In the genomic region with DNA sequence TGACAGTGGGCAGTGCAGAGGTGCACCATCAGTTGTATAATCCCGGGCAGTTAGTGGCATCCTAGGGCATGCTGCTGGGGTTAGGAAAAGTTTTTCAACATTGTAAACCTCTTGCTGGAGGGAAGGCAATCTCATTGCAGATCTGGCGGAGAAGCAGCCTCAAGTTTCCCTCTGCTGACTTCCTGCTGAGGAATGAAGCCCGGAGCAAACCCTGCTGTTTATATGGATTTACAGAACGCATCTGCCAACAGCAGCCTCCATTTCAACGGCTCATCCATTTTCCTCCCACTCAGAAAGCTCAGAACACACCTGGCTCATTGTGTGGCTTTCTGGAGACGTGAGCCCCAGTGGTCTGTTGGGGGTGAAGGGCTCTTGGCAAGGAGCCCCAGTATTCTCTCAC, we compare ENCODE assay signal across 23 mouse cellular contexts. TPM values are rescaled to one million over a fixed set of nuclear protein-coding genes. Genes with fewer than 3 reads are reported as not detected.
A peak's percentile ranks its signal among the peaks of the same experiment; 100 is the strongest.
DNase-seq lines count a peak whose midpoint lies in the region; ATAC-seq and TF ChIP-seq lines count a peak whose summit lies in the region.
"Had no signal": no experiment of that assay in that cellular context is flagged by ENCODE, and none has a peak within 500 bp of the region (broad histone marks: within the 10 kb centered on the region; RNA-seq: fewer than 3 reads in every experiment).

No protein-coding gene starts in this region.

- peaks cover 27% of the 10 kb centered on the region for H3K4me1 ChIP-seq in embryonic facial prominence, embryonic 13.5 days
- no peaks in the 10 kb centered on the region; the same call in 1 of the 2 replicates for H3K4me1 ChIP-seq in embryonic facial prominence, embryonic 10.5 days
- H3K4me1 ChIP-seq in intestine, embryonic 16.5 days (ENCODE audit: control insufficient read depth, insufficient read depth, low read length): 0 out of 2 replicates have a peak, but pooled peaks cover 2% of the 10 kb centered on the region
- H3K4me1 ChIP-seq in intestine, postnatal 0 days (replicated peaks; ENCODE audit: control insufficient read depth, insufficient read depth, low read length): no peaks in the 10 kb centered on the region
- no peaks in the 10 kb centered on the region for H3K4me1 ChIP-seq in limb, embryonic 10.5 days
- H3K4me1 ChIP-seq: hindbrain, embryonic 15.5 days; neural tube, embryonic 15.5 days had no signal

- H3K9ac ChIP-seq in embryonic facial prominence, embryonic 13.5 days: no peak overlapping the region
- H3K9ac ChIP-seq in intestine, embryonic 16.5 days (ENCODE audit: low read depth, low read length): no peak overlapping the region
- H3K9ac ChIP-seq in intestine, postnatal 0 days (ENCODE audit: low read depth, low read length): no peak overlapping the region
- H3K9ac ChIP-seq: forebrain, postnatal 0 days; hindbrain, embryonic 15.5 days; intestine, embryonic 15.5 days; liver, embryonic 13.5 days; neural tube, embryonic 15.5 days; stomach, embryonic 15.5 days had no signal

- intact Hi-C loops in left cerebral cortex, postnatal 4 days (cut with DNase I): no loop called here

- H3K27ac ChIP-seq in embryonic facial prominence, embryonic 13.5 days: peak overlapping the region; percentile 69
- no peak overlapping the region for H3K27ac ChIP-seq in embryonic facial prominence, embryonic 10.5 days (replicated peaks)
- H3K27ac ChIP-seq in intestine, embryonic 16.5 days (ENCODE audit: low read length): peak overlapping the region; percentile 5; the same call in 1 of the 2 replicates
- H3K27ac ChIP-seq in intestine, postnatal 0 days (ENCODE audit: low read depth, low read length): no peak overlapping the region
- H3K27ac ChIP-seq in limb, embryonic 10.5 days: peak overlapping the region; percentile 42; the same call in 1 of the 2 replicates
- H3K27ac ChIP-seq: hindbrain, embryonic 15.5 days; intestine, embryonic 15.5 days; kidney, postnatal 0 days; neural tube, embryonic 15.5 days had no signal

- no peak for DNase-seq in embryonic facial prominence, embryonic 10.5 days (ENCODE audit: low spot score)
- DNase-seq in NIH3T3 (ENCODE audit: low read depth): peak; percentile 70
- DNase-seq in limb, embryonic 10.5 days (ENCODE audit: low spot score): no peak
- no peak for DNase-seq in left cerebral cortex, postnatal 4 days
- no peak for DNase-seq in left cerebral cortex, adult 18-20 months (ENCODE audit: low spot score in 2 of 2)
- DNase-seq: adrenal gland, postnatal 25 days; cerebellum, adult 8-10 months; forebrain, postnatal 0 days; liver, embryonic 13.5 days; midbrain, embryonic 14.5 days; right cerebral cortex, postnatal 14 days had no signal

- 66% methylated on average over 6 of the region's 6 CpGs for WGBS in embryonic facial prominence, embryonic 13.5 days
- 87% methylated on average over 6 of the region's 6 CpGs for WGBS in embryonic facial prominence, embryonic 10.5 days
- WGBS in intestine, embryonic 16.5 days: 53% methylated on average over 6 of the region's 6 CpGs
- WGBS in intestine, postnatal 0 days: 57% methylated on average over 6 of the region's 6 CpGs
- 90% methylated on average over 6 of the region's 6 CpGs for WGBS in limb, embryonic 10.5 days

- H3K27me3 ChIP-seq in embryonic facial prominence, embryonic 13.5 days: no peaks in the 10 kb centered on the region
- H3K27me3 ChIP-seq in embryonic facial prominence, embryonic 10.5 days (replicated peaks; ENCODE audit: low read depth, poor library complexity, severe bottlenecking): no peaks in the 10 kb centered on the region
- no peaks in the 10 kb centered on the region for H3K27me3 ChIP-seq in intestine, embryonic 16.5 days (replicated peaks; ENCODE audit: control insufficient read depth, insufficient read depth, low read length)
- H3K27me3 ChIP-seq in intestine, postnatal 0 days (replicated peaks; ENCODE audit: control insufficient read depth, insufficient read depth, low read length): no peaks in the 10 kb centered on the region
- H3K27me3 ChIP-seq in limb, embryonic 10.5 days (ENCODE audit: low read depth, poor library complexity, severe bottlenecking): no peaks in the 10 kb centered on the region
- H3K27me3 ChIP-seq: hindbrain, embryonic 15.5 days; intestine, embryonic 15.5 days; liver, embryonic 13.5 days; megakaryocyte, embryonic 14.5 days; neural tube, embryonic 15.5 days; stomach, embryonic 15.5 days had no signal

- H3K9me3 ChIP-seq in embryonic facial prominence, embryonic 13.5 days: no peaks in the 10 kb centered on the region
- H3K9me3 ChIP-seq in embryonic facial prominence, embryonic 10.5 days: no peaks in the 10 kb centered on the region
- no peaks in the 10 kb centered on the region for H3K9me3 ChIP-seq in intestine, embryonic 16.5 days (ENCODE audit: control insufficient read depth, low read length)
- H3K9me3 ChIP-seq in intestine, postnatal 0 days (ENCODE audit: control insufficient read depth): no peaks in the 10 kb centered on the region
- H3K9me3 ChIP-seq in limb, embryonic 10.5 days (replicated peaks): no peaks in the 10 kb centered on the region
- H3K9me3 ChIP-seq: G1E; hindbrain, embryonic 15.5 days; intestine, embryonic 15.5 days; liver, embryonic 13.5 days; megakaryocyte, embryonic 14.5 days; neural tube, embryonic 15.5 days; stomach, embryonic 15.5 days had no signal

- TF ChIP-seq CTCF in intestine, postnatal 0 days (IDR thresholded peaks at IDR 0.05; ENCODE audit: low read depth): no peak

- ATAC-seq in embryonic facial prominence, embryonic 13.5 days (ENCODE audit: insufficient number of reproducible peaks, insufficient read depth, low FRiP score, low TSS enrichment, low read depth): no peak
- ATAC-seq in intestine, embryonic 16.5 days: no peak
- ATAC-seq in intestine, postnatal 0 days: no peak
- ATAC-seq: CD4-positive, CD25-positive, alpha-beta regulatory T cell, adult 4 months; forebrain, postnatal 0 days; intestine, embryonic 15.5 days; lung, postnatal 0 days had no signal

- H3K4me2 ChIP-seq in embryonic facial prominence, embryonic 13.5 days: no peak overlapping the region
- H3K4me2 ChIP-seq in intestine, embryonic 16.5 days (ENCODE audit: low read depth, low read length): no peak overlapping the region
- no peak overlapping the region for H3K4me2 ChIP-seq in intestine, postnatal 0 days (replicated peaks; ENCODE audit: low read depth)
- H3K4me2 ChIP-seq: hindbrain, embryonic 15.5 days; intestine, embryonic 15.5 days; liver, embryonic 13.5 days; neural tube, embryonic 15.5 days; stomach, embryonic 15.5 days had no signal

- H3K4me3 ChIP-seq in embryonic facial prominence, embryonic 13.5 days: no peak overlapping the region
- H3K4me3 ChIP-seq in embryonic facial prominence, embryonic 10.5 days: no peak overlapping the region
- no peak overlapping the region for H3K4me3 ChIP-seq in intestine, embryonic 16.5 days (ENCODE audit: low read length)
- no peak overlapping the region for H3K4me3 ChIP-seq in intestine, postnatal 0 days (ENCODE audit: low read depth, low read length)
- no peak overlapping the region for H3K4me3 ChIP-seq in limb, embryonic 10.5 days
- H3K4me3 ChIP-seq: hindbrain, embryonic 15.5 days; intestine, embryonic 15.5 days; liver, embryonic 13.5 days; neural tube, embryonic 15.5 days; stomach, embryonic 15.5 days had no signal

- H3K36me3 ChIP-seq in embryonic facial prominence, embryonic 13.5 days: peaks cover 52% of the 10 kb centered on the region
- H3K36me3 ChIP-seq in embryonic facial prominence, embryonic 10.5 days (replicated peaks): peaks cover 97% of the 10 kb centered on the region
- H3K36me3 ChIP-seq in intestine, embryonic 16.5 days (ENCODE audit: control insufficient read depth, insufficient read depth, low read length): no peaks in the 10 kb centered on the region
- peaks cover 7% of the 10 kb centered on the region for H3K36me3 ChIP-seq in intestine, postnatal 0 days (ENCODE audit: control insufficient read depth, insufficient read depth)
- H3K36me3 ChIP-seq in limb, embryonic 10.5 days: peaks cover 96% of the 10 kb centered on the region
- H3K36me3 ChIP-seq: hindbrain, embryonic 15.5 days had no signal

RNA-seq across cellular contexts. Expression of gene Furin, which starts 51.1 kb away (rescaled TPM):
- polyA plus RNA-seq in embryonic facial prominence, embryonic 13.5 days (2015; fragmentation: Nextera tagmentation; extraction: Ambion mirVana): 10.9 and 11.0 TPM in 2 replicates
- 6.0 and 6.3 TPM in 2 replicates for polyA plus RNA-seq in embryonic facial prominence, embryonic 10.5 days (2016; fragmentation: Nextera tagmentation; extraction: Ambion mirVana)
- 7.8 and 9.7 TPM in 2 replicates for polyA plus RNA-seq in intestine, embryonic 16.5 days (2015; fragmentation: Nextera tagmentation; extraction: Ambion mirVana)
- 25.5 and 26.4 TPM in 2 replicates for polyA plus RNA-seq in intestine, postnatal 0 days (2015; fragmentation: Nextera tagmentation; extraction: Ambion mirVana)
- polyA plus RNA-seq in limb, embryonic 10.5 days (2016; fragmentation: Nextera tagmentation; extraction: Ambion mirVana): 8.8 and 9.4 TPM in 2 replicates
- 10 to 100 TPM; 41.5 to 44.8 TPM for total RNA-seq in left cerebral cortex, postnatal 4 days (2021)
- total RNA-seq in left cerebral cortex, adult 18-20 months (2021): 10 to 100 TPM; 37.1 to 39.9 TPM

Comparison
In these comparisons a context has a peak if more than half of its experiments do, and no peak if none do; other contexts are left out.
1. H3K27ac ChIP-seq: peak in embryonic facial prominence, embryonic 13.5 days (single experiment), intestine, embryonic 16.5 days (single experiment) and limb, embryonic 10.5 days (single experiment); none in embryonic facial prominence, embryonic 10.5 days (single experiment) and intestine, postnatal 0 days (single experiment).